Mouse (Mus musculus) naive thymus-derived CD4-positive, alpha-beta T cell, adult 2 months (primary cell): ENCODE data around the gene Tns1.

ENCODE experiments used
- DNase-seq: peaks from one replicate; pipeline ENCODE4 v3.0.0-alpha.2; 2011; ENCODE audit warnings: low read depth

The Tns1 gene

DNA sequence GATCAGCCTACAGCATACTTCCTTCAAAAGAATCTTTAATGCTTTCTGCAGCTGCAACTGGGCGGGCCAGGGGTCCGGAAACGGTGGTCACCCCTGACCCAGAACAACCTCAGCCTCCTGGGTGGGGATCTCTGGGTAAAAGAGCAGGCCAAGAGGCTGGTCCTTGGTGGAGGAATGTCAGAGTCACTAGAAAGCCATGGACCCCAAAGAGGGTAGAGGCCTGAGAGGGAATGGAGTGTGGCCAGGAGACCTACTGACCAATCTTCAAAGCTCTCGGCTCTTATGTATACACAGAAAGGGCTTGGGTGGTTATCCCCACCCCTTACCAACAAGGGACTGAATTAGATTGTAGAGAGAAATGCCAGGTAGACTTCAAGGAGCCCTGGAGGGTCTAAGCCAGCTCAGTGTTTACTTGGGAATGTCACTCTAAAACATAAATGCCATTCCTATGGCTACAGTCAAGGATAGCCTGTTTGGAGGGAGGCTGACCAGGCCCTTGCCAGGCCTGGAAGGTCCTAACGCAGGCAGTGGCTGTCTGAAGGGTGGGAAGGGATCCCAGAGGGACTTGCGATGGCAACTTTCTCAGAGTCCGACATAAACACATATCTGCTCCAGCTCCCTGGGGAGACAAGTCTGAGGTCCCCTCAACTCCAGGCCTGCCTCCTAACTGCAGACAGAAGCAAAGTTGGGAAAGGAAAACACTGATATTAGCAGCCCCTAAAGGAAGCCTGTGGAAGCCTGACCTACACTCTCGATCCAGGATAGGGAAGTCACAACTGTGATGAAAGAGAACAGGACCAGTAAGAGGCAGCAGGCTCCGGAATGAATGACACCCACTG, 92.3 kb downstream of the Tns1 start:
- no peak for DNase-seq

- no peak for DNase-seq
Observed at GRCm38 (mm10) chr1:74030901-74031360, 93.3 kb downstream of the Tns1 start.

DNA sequence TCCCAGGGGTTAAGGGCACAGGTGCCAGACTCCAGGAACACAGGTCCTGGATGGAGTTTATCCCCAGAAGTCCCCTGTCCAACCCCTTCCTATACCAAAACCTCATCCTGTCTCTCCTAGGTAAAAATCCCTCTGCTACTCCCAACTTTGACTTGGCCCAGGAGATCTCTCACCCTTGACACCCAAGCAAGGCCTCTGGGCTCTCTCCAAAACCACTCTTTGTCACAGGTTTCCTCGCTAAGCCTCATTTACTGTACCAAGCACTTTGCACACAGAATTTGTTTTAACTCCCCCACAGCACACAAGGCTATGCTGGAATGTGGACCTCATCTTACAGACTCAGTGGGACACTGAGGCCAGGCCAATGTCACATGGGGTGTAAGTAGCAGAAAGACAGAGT, 94.0 kb downstream of the Tns1 start:
- DNase-seq: no peak

GRCm38 (mm10) chr1:74029669-74030068, 94.6 kb downstream of the Tns1 start:
- DNase-seq: no peak

DNA sequence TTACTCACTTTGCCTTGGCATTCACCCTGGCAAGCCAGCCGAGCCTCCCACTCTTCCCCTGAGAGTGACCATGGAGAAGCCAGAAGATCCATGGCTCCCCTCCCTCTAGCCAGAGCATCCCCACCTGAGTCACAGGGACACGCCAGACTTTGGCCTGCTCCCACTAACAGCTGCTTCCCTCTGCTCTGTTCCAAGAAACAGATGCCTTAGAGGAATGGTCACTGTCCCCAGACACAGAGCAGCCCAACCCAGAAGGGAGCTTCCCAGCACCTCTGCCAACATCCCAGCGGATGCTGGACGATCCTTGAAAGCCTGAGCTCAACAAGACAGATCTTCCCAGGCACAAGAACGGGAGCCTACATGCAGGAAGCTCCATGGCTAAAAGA, 95.4 kb downstream of the Tns1 start:
- no peak for DNase-seq

DNA sequence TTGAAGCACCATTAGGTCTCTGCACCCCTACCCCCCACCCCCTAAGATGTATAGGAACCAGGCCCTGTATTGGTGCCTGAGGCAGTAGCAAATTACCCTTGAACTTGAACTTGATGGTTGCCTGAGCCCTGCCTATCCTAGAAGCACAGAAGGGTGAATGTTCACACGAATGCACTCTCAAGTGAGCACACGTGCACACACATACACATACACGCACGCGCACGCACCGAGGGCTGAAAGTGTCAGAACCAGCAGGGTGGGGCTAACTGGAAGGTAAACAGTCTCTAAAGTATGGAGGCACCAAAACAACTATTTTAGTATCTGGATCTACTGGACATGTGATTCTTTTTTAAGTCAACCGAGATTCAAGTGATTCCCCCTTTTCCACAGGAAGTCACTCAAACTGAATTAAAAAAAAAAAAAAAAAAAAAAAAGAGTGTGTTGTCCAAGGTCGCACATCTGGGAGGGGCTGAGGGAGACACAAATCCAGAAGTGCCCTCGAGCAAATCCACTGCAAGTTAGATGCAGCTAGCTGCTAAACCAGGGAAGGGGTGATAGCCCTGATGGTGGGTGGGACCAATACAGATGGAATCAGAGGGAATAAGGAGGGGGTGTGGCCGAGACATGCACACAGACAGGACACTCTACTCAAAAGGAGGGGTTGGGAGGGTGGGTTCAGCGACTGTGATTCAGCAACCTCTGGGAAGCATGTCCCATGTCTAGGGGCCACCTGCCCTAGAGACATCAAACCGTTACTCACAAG, 96.0 kb downstream of the Tns1 start:
- DNase-seq: no peak

GRCm38 (mm10) chr1:74027559-74028091, 96.6 kb downstream of the Tns1 start:
- no peak for DNase-seq

DNA sequence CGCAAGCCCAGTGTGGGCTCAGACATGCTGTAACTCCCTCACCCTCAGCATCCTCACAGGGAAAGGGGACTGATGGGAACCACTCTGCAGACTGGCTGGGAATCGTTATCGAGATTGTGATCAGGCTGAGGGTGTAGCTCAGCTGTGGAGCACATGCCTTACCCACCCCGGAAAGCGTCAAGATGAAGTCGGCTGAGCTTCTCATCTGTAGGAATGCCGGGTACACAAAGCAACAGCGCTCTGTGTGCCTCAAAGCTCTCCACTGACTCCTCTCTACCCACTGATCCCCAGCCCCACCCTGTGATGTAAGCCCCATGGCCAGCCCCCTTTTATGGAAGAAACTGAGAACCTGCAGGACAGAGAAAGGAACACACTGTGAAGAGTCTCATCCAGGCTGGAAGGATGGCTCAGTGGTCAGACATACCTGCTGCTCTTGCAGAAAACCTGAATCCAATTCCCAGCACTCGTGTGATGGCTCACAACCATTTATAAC, 97.5 kb downstream of the Tns1 start:
- no peak for DNase-seq

- no peak for DNase-seq
Observed at GRCm38 (mm10) chr1:74025651-74026226, 98.5 kb downstream of the Tns1 start.

DNA sequence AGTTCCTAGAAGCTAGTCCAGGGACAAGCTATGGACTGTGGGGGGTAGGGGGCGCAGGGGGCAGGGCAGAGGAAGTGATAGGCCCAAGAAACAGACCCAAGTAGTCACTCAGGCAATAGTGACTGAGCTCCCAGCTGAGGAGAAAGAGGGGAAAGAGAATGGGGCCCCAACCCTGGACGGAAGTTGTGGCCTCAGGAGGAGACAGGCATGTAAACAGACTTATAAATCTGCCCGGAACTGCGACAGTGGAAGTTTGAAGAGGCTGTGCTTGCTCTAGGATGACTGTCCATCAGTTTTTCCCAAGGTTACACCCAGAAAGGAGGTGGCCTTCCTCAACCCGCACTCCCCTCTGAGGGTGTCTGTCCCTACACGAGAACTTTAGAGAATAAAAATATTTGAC, 99.0 kb downstream of the Tns1 start:
- DNase-seq: no peak

DNA sequence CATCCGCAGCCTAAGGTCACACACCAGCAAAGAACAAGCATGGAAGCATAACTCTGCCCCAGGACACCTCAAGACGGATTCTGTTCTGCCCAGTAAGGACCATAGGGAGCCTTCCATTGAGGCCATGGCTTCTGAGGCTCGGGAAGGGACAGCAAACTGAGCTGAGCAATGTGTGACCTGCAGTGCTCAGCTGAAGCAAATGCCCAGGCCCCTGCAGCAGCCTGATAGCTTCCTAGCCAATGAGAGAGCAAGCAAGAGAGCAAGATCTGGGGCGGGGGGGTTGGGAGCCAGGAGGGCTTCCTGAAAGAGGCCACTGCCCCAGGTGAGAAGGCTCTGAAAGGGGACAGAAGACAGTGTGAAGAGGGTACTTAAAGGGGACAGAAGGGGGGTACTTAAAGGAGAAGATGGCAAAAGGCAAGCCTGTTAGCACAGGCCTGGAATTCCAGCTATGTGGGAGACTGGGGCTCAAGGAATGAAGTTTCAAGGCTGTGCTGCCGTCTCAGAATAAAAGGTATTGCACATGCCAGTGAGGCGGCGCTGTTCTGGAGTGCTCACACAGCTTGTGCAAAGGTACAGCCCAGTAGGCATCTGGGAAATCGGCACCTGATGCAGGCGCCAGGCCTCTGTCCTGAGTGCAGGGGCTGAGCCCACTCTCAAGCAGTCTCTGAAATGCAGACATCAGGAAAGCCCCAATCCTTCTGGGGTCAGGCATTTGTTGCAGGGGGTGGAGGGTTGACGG, 99.6 kb downstream of the Tns1 start:
- DNase-seq: no peak

DNA sequence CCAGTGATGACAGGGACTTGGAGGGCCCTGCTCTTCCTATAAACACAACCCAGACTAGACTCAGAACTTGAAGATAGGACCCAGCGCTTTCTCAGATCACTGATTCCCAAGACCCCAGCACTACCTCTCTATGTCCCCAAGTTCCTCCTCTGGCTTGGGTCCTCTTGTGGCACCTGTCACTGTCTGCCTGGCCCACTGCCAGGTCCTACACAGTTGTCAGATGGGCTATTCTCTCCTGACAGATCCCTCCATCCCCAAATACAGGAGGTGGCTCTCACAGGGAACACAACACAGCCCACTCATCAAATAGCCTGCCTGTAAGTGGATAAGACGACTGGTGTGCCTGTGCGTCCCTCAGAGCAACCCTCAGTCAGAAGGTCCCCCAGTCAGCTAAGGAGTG, 101.3 kb downstream of the Tns1 start:
- DNase-seq: no peak

- DNase-seq: no peak
Observed at GRCm38 (mm10) chr1:74022536-74022935, 101.7 kb downstream of the Tns1 start.

DNA sequence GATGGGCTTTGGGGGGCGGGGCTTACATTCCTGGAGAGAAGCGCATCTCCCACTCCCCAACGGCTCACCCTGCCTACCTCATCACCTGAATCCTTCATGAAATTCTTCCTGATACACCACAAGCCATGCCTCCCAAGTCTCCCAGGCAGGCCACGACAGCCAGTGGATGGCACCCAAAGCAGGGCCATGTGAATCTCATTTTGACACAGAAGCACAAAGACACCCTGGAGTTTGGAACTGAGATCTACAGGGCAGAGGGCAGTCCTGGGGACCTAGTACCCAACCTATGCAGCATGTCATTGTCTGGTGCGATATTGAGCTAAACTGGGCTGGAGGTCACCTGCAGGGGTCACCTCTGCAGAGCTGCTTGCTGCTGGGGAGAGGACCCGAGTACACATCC, 104.0 kb downstream of the Tns1 start:
- DNase-seq: no peak

DNA sequence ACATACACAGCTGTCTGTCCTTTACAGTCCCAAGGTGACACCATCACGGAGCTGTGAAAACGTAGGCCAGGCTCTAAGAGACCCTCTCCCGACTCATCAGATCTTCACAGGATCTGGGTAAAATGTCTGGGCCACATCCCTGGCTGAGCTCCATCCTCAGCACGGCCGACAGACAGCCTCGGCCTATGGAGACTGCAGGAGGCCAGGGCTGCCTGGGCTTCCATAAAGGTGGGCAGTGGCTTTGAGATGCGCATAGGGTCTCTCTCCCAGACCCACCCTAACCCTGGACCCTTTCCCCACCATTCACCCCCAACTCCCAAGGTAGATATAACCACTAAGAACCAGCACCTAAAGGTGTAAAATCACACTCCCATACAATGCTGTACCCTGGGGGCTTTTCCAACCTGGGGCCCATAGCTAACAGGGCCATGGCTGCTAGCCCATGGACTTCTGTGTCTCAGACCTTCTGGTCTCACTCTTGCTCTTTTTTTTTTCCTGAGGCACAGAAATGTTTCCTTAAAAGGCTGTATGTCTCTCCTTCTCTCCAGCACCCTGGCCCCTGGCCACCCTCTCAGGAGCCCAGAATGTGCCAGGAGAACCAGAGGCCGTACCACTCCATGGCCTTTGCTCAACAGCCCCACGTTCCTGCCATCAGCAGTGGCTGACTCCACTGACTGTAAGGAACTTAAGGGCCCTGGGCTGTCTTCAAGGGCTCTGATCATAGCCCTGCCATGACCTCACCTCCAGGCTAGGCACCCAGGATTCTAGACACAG, 106.7 kb downstream of the Tns1 start:
- DNase-seq: no peak

DNA sequence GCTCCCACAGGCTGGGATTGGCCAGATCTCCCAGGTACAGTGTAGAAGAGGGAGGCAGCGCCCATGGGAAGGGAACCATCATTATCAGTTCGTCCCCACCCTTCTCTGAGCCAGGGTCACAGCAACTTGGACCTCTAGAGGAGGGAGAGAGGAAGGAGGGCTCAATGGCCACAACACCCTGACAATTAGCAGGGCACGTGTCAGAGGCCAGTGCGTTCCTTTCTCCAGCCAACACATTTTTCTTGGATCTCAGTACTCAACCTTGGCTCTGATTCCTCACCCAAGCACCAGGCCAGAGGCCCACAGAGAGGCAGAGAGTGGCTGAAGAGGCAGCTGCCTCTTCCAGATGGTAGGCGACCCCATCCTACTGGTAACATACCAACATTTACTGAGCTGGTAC, 107.6 kb downstream of the Tns1 start:
- no peak for DNase-seq

GRCm38 (mm10) chr1:74015513-74016234, 108.6 kb downstream of the Tns1 start:
- no peak for DNase-seq

GRCm38 (mm10) chr1:74014538-74015327, 109.5 kb downstream of the Tns1 start:
- no peak for DNase-seq

DNA sequence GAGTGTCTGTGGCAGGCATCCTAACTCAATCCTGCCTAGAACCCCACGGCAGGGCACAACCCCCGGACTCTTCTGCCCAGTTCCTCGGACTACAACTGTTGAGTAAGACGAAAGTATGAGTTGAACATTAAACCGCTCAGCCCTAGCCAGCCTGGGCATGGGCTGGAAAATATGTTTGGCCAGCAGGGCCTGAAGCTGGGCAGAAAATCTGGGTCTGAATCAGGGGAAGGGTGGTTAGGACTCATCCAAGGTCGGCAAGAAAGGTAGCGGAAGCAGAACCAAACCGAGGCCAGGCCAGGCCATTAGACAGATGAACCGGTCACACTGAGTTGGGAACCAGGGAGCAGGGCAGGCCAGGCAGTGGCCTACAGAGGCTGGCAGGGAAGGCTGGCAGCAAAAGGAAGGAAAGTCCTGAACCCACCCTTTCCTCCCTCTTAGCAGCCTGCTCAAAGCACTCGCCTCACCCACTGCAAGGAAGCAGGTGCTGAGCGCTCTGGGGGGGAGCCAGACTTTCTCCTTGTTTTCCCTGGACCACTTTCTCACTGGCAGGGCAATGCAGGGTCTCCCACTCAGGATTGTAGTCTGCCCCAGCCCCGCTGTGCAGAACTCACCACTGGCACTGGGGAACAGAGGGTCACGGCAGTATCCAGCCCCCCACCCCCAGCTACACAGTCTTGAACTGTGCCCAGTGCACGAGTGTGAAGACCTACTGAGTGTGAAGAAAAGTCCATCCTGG, 110.8 kb downstream of the Tns1 start:
- no peak for DNase-seq
